Mouse (Mus musculus): ENCODE data around the gene Fbln2.

GRCm38 (mm10) chr6:91186934-91187333 is 25.3 kb upstream of the Fbln2 start:
- no peak for TF ChIP-seq CTCF (IDR thresholded peaks at IDR 0.05; ENCODE audit: control insufficient read depth, insufficient read depth, low read length)
- no peak for TF ChIP-seq POLR2A (IDR thresholded peaks at IDR 0.05; ENCODE audit: borderline replicate concordance, control insufficient read depth, low read depth, low read length)

Data from bone marrow, adult 2 months (tissue).